Mouse (Mus musculus): Measurements from ENCODE around the gene Wdr66. TPM values are rescaled to one million over a fixed set of nuclear protein-coding genes. Genes with fewer than 3 reads are reported as not detected.
A peak's percentile ranks its signal among the peaks of the same experiment; 100 is the strongest.

The Wdr66 gene
- polyA plus RNA-seq, 1 experiment = not detected

- Histone ChIP-seq H3K4me1 (ENCODE audit: control insufficient read depth, insufficient read depth, low read length) (peaks cover 3% of the 10 kb centered on the region), H3K27me3 (ENCODE audit: control insufficient read depth, insufficient read depth, low read length, poor library complexity, severe bottlenecking) (no peaks in the 10 kb centered on the region), H3K27ac (ENCODE audit: insufficient read depth, low read length) (no peak overlapping the region), H3K36me3 (ENCODE audit: control insufficient read depth, insufficient read depth, low read length, poor library complexity, severe bottlenecking) (no peaks in the 10 kb centered on the region), H3K4me3 (ENCODE audit: low read depth, low read length) (peak overlapping the region; percentile 84), H3K9ac (ENCODE audit: low read depth, poor library complexity, severe bottlenecking) (peak overlapping the region; percentile 79), H3K9me3 (replicated peaks; ENCODE audit: control insufficient read depth, insufficient read depth, low read length, poor library complexity, severe bottlenecking) (no peaks in the 10 kb centered on the region)
- TF ChIP-seq EP300 (IDR thresholded peaks at IDR 0.05; ENCODE audit: insufficient read depth, low read depth, low read length) (no peak), CTCF (IDR thresholded peaks at IDR 0.05; ENCODE audit: low read depth, low read length) (no peak), POLR2A (IDR thresholded peaks at IDR 0.05; ENCODE audit: insufficient read depth, low read length) (no peak)
Measured at GRCm38 (mm10) chr5:123344963-123345852, 93.3 kb downstream of the Wdr66 start.

- H3K27me3 ChIP-seq (ENCODE audit: control insufficient read depth, insufficient read depth, low read length, poor library complexity, severe bottlenecking) = no peaks in the 10 kb centered on the region
- TF ChIP-seq POLR2A (IDR thresholded peaks at IDR 0.05; ENCODE audit: insufficient read depth, low read length) (no peak), CTCF (IDR thresholded peaks at IDR 0.05; ENCODE audit: low read depth, low read length) (no peak), EP300 (IDR thresholded peaks at IDR 0.05; ENCODE audit: insufficient read depth, low read depth, low read length) (no peak)
Measured at GRCm38 (mm10) chr5:123345853-123346654, 94.2 kb downstream of the Wdr66 start.

GRCm38 (mm10) chr5:123346701-123347270 lies 94.9 kb downstream of the Wdr66 start:
- no peak overlapping the region for H3K27ac ChIP-seq (ENCODE audit: insufficient read depth, low read length)
- no peaks in the 10 kb centered on the region for H3K9me3 ChIP-seq (replicated peaks; ENCODE audit: control insufficient read depth, insufficient read depth, low read length, poor library complexity, severe bottlenecking)
- H3K4me1 ChIP-seq (ENCODE audit: control insufficient read depth, insufficient read depth, low read length) = peaks cover 5% of the 10 kb centered on the region
- H3K9ac ChIP-seq (ENCODE audit: low read depth, poor library complexity, severe bottlenecking) = peak overlapping the region; percentile 79; the same call in 1 of the 2 replicates
- no peaks in the 10 kb centered on the region; the same call in 1 of the 2 replicates for H3K36me3 ChIP-seq (ENCODE audit: control insufficient read depth, insufficient read depth, low read length, poor library complexity, severe bottlenecking)
- no peaks in the 10 kb centered on the region for H3K27me3 ChIP-seq (ENCODE audit: control insufficient read depth, insufficient read depth, low read length, poor library complexity, severe bottlenecking)
- TF ChIP-seq POLR2A (IDR thresholded peaks at IDR 0.05; ENCODE audit: insufficient read depth, low read length) = no peak
- no peak for TF ChIP-seq EP300 (IDR thresholded peaks at IDR 0.05; ENCODE audit: insufficient read depth, low read depth, low read length)
- no peak for TF ChIP-seq CTCF (IDR thresholded peaks at IDR 0.05; ENCODE audit: low read depth, low read length)
- no peak overlapping the region for H3K4me3 ChIP-seq (ENCODE audit: low read depth, low read length)

More at GRCm38 (mm10) chr5:123345853-123346654, 94.2 kb downstream of the Wdr66 start:
- Histone ChIP-seq H3K4me1 (ENCODE audit: control insufficient read depth, insufficient read depth, low read length) (peaks cover 5% of the 10 kb centered on the region), H3K36me3 (ENCODE audit: control insufficient read depth, insufficient read depth, low read length, poor library complexity, severe bottlenecking) (no peaks in the 10 kb centered on the region), H3K27ac (ENCODE audit: insufficient read depth, low read length) (no peak overlapping the region), H3K9me3 (replicated peaks; ENCODE audit: control insufficient read depth, insufficient read depth, low read length, poor library complexity, severe bottlenecking) (no peaks in the 10 kb centered on the region), H3K4me3 (ENCODE audit: low read depth, low read length) (peak overlapping the region; percentile 84), H3K9ac (ENCODE audit: low read depth, poor library complexity, severe bottlenecking) (peak overlapping the region; percentile 79)

- Histone ChIP-seq H3K27ac (ENCODE audit: insufficient read depth, low read length) (no peak overlapping the region), H3K9me3 (replicated peaks; ENCODE audit: control insufficient read depth, insufficient read depth, low read length, poor library complexity, severe bottlenecking) (no peaks in the 10 kb centered on the region), H3K27me3 (ENCODE audit: control insufficient read depth, insufficient read depth, low read length, poor library complexity, severe bottlenecking) (no peaks in the 10 kb centered on the region), H3K36me3 (ENCODE audit: control insufficient read depth, insufficient read depth, low read length, poor library complexity, severe bottlenecking) (no peaks in the 10 kb centered on the region; the same call in 1 of the 2 replicates), H3K4me1 (ENCODE audit: control insufficient read depth, insufficient read depth, low read length) (peaks cover 5% of the 10 kb centered on the region), H3K9ac (ENCODE audit: low read depth, poor library complexity, severe bottlenecking) (no peak overlapping the region), H3K4me3 (ENCODE audit: low read depth, low read length) (no peak overlapping the region)
- TF ChIP-seq POLR2A (IDR thresholded peaks at IDR 0.05; ENCODE audit: insufficient read depth, low read length) = no peak
- TF ChIP-seq EP300 (IDR thresholded peaks at IDR 0.05; ENCODE audit: insufficient read depth, low read depth, low read length) = no peak
- TF ChIP-seq CTCF (IDR thresholded peaks at IDR 0.05; ENCODE audit: low read depth, low read length) = no peak
Measured at GRCm38 (mm10) chr5:123347985-123348384, 96.1 kb downstream of the Wdr66 start.

GRCm38 (mm10) chr5:123350386-123350785 lies 98.5 kb downstream of the Wdr66 start:
- TF ChIP-seq CTCF (IDR thresholded peaks at IDR 0.05; ENCODE audit: low read depth, low read length) (peak; percentile 67), EP300 (IDR thresholded peaks at IDR 0.05; ENCODE audit: insufficient read depth, low read depth, low read length) (no peak), POLR2A (IDR thresholded peaks at IDR 0.05; ENCODE audit: insufficient read depth, low read length) (no peak)
- Histone ChIP-seq H3K9me3 (replicated peaks; ENCODE audit: control insufficient read depth, insufficient read depth, low read length, poor library complexity, severe bottlenecking) (no peaks in the 10 kb centered on the region), H3K27me3 (ENCODE audit: control insufficient read depth, insufficient read depth, low read length, poor library complexity, severe bottlenecking) (no peaks in the 10 kb centered on the region), H3K9ac (ENCODE audit: low read depth, poor library complexity, severe bottlenecking) (no peak overlapping the region), H3K36me3 (ENCODE audit: control insufficient read depth, insufficient read depth, low read length, poor library complexity, severe bottlenecking) (no peaks in the 10 kb centered on the region; the same call in 1 of the 2 replicates), H3K4me1 (ENCODE audit: control insufficient read depth, insufficient read depth, low read length) (peaks cover 7% of the 10 kb centered on the region), H3K4me3 (ENCODE audit: low read depth, low read length) (no peak overlapping the region), H3K27ac (ENCODE audit: insufficient read depth, low read length) (no peak overlapping the region)
